Mouse (Mus musculus): Measurements from ENCODE around the gene Psmb11.

GRCm38 (mm10) chr14:54575031-54575430 lies 46.2 kb upstream of the Psmb11 start:
- TF ChIP-seq CTCF (conservative IDR thresholded peaks at IDR 0.05; ENCODE audit: low read length), result no peak
- no peak for TF ChIP-seq NANOG (IDR thresholded peaks at IDR 0.05; ENCODE audit: borderline replicate concordance, low read length)

Data from E14TG2a.4 (cell line).